Mouse (Mus musculus) MEL (cell line): ENCODE measurements around the gene Mkln1. TPM values are rescaled to one million over a fixed set of nuclear protein-coding genes. Genes with fewer than 3 reads are reported as not detected.

Experiments used
- DNase-seq: peaks from one replicate; pipeline ENCODE4 v3.0.0; 2011; ENCODE audit warnings: low read depth, low spot score
- H3K27ac ChIP-seq: 2 replicates; pipeline ENCODE4 v1.5.1; 2012; ENCODE audit warnings: low read depth, mild to moderate bottlenecking, control low read depth, low read length, moderate library complexity; ENCODE audit not compliant: control insufficient read depth
- H3K27me3 ChIP-seq, 2 experiments: fragments of 150-350 bp in 1 of 2; sonication (generic) in 1 of 2; 2 replicates each; pipeline ENCODE4 v1.6.1; 2012; ENCODE audit warnings: low read length in 2 of 2, mild to moderate bottlenecking in 2 of 2, improper control_type of control experiment in 1 of 2, moderate library complexity in 1 of 2; ENCODE audit not compliant: insufficient read depth in 2 of 2, control insufficient read depth in 1 of 2
- H3K36me3 ChIP-seq, 2 experiments: 2 replicates each; pipeline ENCODE4 v1.6.1; 2012 to 2014; ENCODE audit warnings: low read length in 2 of 2, improper control_type of control experiment in 1 of 2, inconsistent platforms in 1 of 2, mild to moderate bottlenecking in 1 of 2; ENCODE audit not compliant: insufficient read depth in 2 of 2, control insufficient read depth in 1 of 2
- H3K4me1 ChIP-seq, 2 experiments: fragments of 150-350 bp in 1 of 2; sonication (generic) in 1 of 2; 2 replicates each; pipeline ENCODE4 v1.6.1; 2012; ENCODE audit warnings: low read length in 2 of 2, improper control_type of control experiment in 1 of 2, mild to moderate bottlenecking in 1 of 2; ENCODE audit not compliant: insufficient read depth in 2 of 2, control insufficient read depth in 1 of 2
- H3K4me3 ChIP-seq, 2 experiments: fragments of 150-350 bp in 1 of 2; sonication (generic) in 1 of 2; 2 replicates each; pipeline ENCODE4 v1.5.1; 2012; ENCODE audit warnings: low read depth in 2 of 2, low read length in 2 of 2, mild to moderate bottlenecking in 2 of 2, moderate library complexity in 2 of 2, control low read depth in 1 of 2, improper control_type of control experiment in 1 of 2; ENCODE audit not compliant: control insufficient read depth in 1 of 2, insufficient read depth in 1 of 2
- H3K79me2 ChIP-seq: 2 replicates; pipeline ENCODE4 v1.6.1; 2012; ENCODE audit warnings: mild to moderate bottlenecking, low read length, moderate library complexity; ENCODE audit not compliant: control insufficient read depth, poor library complexity, insufficient read depth
- H3K9ac ChIP-seq: 2 replicates; pipeline ENCODE4 v1.6.1; 2012; ENCODE audit warnings: low read depth, mild to moderate bottlenecking, control low read depth, low read length, moderate library complexity; ENCODE audit not compliant: control insufficient read depth, poor library complexity, severe bottlenecking
- H3K9me3 ChIP-seq: fragments of 150-350 bp; sonication (generic); replicated peaks from 2 replicates; pipeline ENCODE4 v1.6.1; 2012; ENCODE audit warnings: mild to moderate bottlenecking, low read length, improper control_type of control experiment, moderate library complexity; ENCODE audit not compliant: insufficient read depth
- BHLHE40 ChIP-seq: IDR thresholded peaks from 2 replicates; pipeline ENCODE4 v1.6.1; 2012; ENCODE audit warnings: low read depth, mild to moderate bottlenecking, inconsistent platforms, low read length, improper control_type of control experiment, borderline replicate concordance
- EP300 ChIP-seq, 2 experiments: IDR thresholded peaks; 2 replicates each; pipeline ENCODE4 v1.6.1; 2011; ENCODE audit warnings: improper control_type of control experiment in 2 of 2, low read length in 2 of 2, low read depth in 1 of 2, mild to moderate bottlenecking in 1 of 2
- ETS1 ChIP-seq: IDR thresholded peaks from 2 replicates; pipeline ENCODE4 v1.6.1; 2012; ENCODE audit warnings: low read depth, mild to moderate bottlenecking, inconsistent platforms, low read length, improper control_type of control experiment, moderate library complexity
- HCFC1 ChIP-seq: IDR thresholded peaks from 2 replicates; pipeline ENCODE4 v1.6.1; 2012; ENCODE audit warnings: low read depth, mild to moderate bottlenecking, inconsistent platforms, low read length, improper control_type of control experiment, moderate library complexity
- KAT2A ChIP-seq: conservative IDR thresholded peaks from 2 replicates; pipeline ENCODE4 v1.6.1; 2012; ENCODE audit warnings: low read depth, low read length, improper control_type of control experiment, inconsistent platforms
- MAFK ChIP-seq: IDR thresholded peaks from 2 replicates; pipeline ENCODE4 v1.6.1; 2011; ENCODE audit warnings: low read depth, mild to moderate bottlenecking, low read length, improper control_type of control experiment, borderline replicate concordance
- MAX ChIP-seq: IDR thresholded peaks from 2 replicates; pipeline ENCODE4 v1.6.1; 2011; ENCODE audit warnings: low read length, improper control_type of control experiment
- MYC ChIP-seq: IDR thresholded peaks from 2 replicates; pipeline ENCODE4 v1.6.1; 2011; ENCODE audit warnings: low read depth, mild to moderate bottlenecking, low read length, improper control_type of control experiment, moderate library complexity
- NELFE ChIP-seq: IDR thresholded peaks from 2 replicates; pipeline ENCODE4 v1.6.1; 2011; ENCODE audit warnings: low read depth, low read length, improper control_type of control experiment
- POLR2AphosphoS5 ChIP-seq: IDR thresholded peaks from 2 replicates; pipeline ENCODE4 v1.6.1; 2012; ENCODE audit warnings: low read depth, borderline replicate concordance, mild to moderate bottlenecking, inconsistent platforms, low read length, moderate library complexity, mixed read lengths
- USF2 ChIP-seq, 2 experiments: IDR thresholded peaks; 2 replicates each; pipeline ENCODE4 v1.6.1; 2011 to 2012; ENCODE audit warnings: improper control_type of control experiment in 2 of 2, low read length in 2 of 2, borderline replicate concordance in 1 of 2, inconsistent platforms in 1 of 2, low read depth in 1 of 2, mild to moderate bottlenecking in 1 of 2; ENCODE audit not compliant: insufficient read depth in 1 of 2
- ZC3H11A ChIP-seq: IDR thresholded peaks from 2 replicates; pipeline ENCODE4 v1.6.1; 2012; ENCODE audit warnings: low read depth, mild to moderate bottlenecking, inconsistent platforms, low read length, improper control_type of control experiment
- polyA plus RNA-seq, 2 experiments: library from polyadenylated mRNA; stranded (reverse) in 1 of 2; unstranded in 1 of 2; fragments of >175 nt in 1 of 2; fragments of >200 nt in 1 of 2; gene quantifications; 2 replicates each; pipeline versions ENCODE4 v1.2.1 to v1.2.4; 2012; ENCODE audit warnings: low replicate concordance in 2 of 2, low read depth in 1 of 2; ENCODE audit not compliant: insufficient read length in 2 of 2, insufficient read depth in 1 of 2, missing spikeins in 1 of 2
- total RNA-seq: library from RNA; depleted of rRNA; stranded (reverse); fragments of 300-350 nt; gene quantifications from 2 replicates; pipeline ENCODE4 v1.2.3, GENCODE M21; 2012

The Mkln1 gene
- total and polyA plus RNA-seq, 3 experiments, result 115 to 187 (median 135) TPM

GRCm38 (mm10) chr6:31538112-31538511 lies 139.6 kb downstream of the Mkln1 start:
- TF ChIP-seq EP300 (IDR thresholded peaks at IDR 0.05; ENCODE audit: low read depth in 1 of 2, low read length in 2 of 2), result peak in 1 of 2 experiments; percentile 38; a peak in 2 of 4 replicates
- no peak for TF ChIP-seq ETS1
- H3K27me3 ChIP-seq, result no peaks in the 10 kb centered on the region
- no peak overlapping the region for H3K4me3 ChIP-seq
- peaks cover 9 to 12% of the 10 kb centered on the region in 2 experiments for H3K4me1 ChIP-seq
- H3K79me2 ChIP-seq, result no peaks in the 10 kb centered on the region
- H3K27ac ChIP-seq, result no peak overlapping the region
- no peak for DNase-seq
- peaks cover 0 to 17% of the 10 kb centered on the region in 2 experiments; a peak in 2 of 4 replicates for H3K36me3 ChIP-seq
- no peaks in the 10 kb centered on the region for H3K9me3 ChIP-seq
- no peak overlapping the region for H3K9ac ChIP-seq

GRCm38 (mm10) chr6:31540018-31540417 lies 141.5 kb downstream of the Mkln1 start:
- DNase-seq, result peak; percentile 28
- H3K27ac ChIP-seq, result no peak overlapping the region
- no peaks in the 10 kb centered on the region for H3K9me3 ChIP-seq
- no peaks in the 10 kb centered on the region for H3K27me3 ChIP-seq
- no peak overlapping the region for H3K4me3 ChIP-seq
- no peaks in the 10 kb centered on the region for H3K79me2 ChIP-seq
- no peak overlapping the region for H3K9ac ChIP-seq
- peaks cover 9 to 12% of the 10 kb centered on the region in 2 experiments for H3K4me1 ChIP-seq
- no peak for TF ChIP-seq NELFE
- TF ChIP-seq, all 39 proteins: peak for 0
- peaks cover 0 to 17% of the 10 kb centered on the region in 2 experiments; a peak in 2 of 4 replicates for H3K36me3 ChIP-seq

DNA sequence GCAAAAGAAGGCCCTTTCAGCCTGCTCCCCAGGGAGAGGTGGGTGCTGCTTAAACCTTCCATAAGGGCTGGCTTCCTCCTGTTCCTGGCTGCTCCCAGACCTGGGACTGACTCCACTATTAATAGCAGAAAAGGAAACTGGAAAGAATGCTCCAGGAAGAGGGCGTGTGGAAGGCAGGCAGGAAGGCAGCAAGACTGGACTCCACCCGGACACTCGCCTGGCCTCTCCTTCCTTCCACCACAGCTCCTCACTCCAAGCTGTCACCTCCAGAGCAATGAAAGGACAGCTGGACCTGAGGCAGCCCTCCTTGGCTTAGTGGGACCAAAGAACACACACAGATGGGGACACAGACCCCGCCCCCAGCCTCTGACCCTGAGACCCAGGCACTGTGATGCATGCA lies 145.8 kb downstream of the Mkln1 start:
- Histone ChIP-seq H3K4me1 (no peaks in the 10 kb centered on the region), H3K27me3 (no peaks in the 10 kb centered on the region), H3K4me3 (no peak overlapping the region), H3K9me3 (no peaks in the 10 kb centered on the region), H3K79me2 (no peaks in the 10 kb centered on the region), H3K9ac (no peak overlapping the region), H3K27ac (no peak overlapping the region), H3K36me3 (no peaks in the 10 kb centered on the region)
- no peak for TF ChIP-seq POLR2AphosphoS5
- no peak for TF ChIP-seq ETS1
- TF ChIP-seq BHLHE40, result no peak
- no peak for TF ChIP-seq NELFE
- no peak for TF ChIP-seq MAFK
- no peak for TF ChIP-seq USF2 (IDR thresholded peaks at IDR 0.05; ENCODE audit: borderline replicate concordance in 1 of 2, insufficient read depth in 1 of 2, low read depth in 1 of 2, low read length in 2 of 2)
- no peak for TF ChIP-seq ZC3H11A
- TF ChIP-seq HCFC1, result no peak
- no peak for TF ChIP-seq KAT2A
- TF ChIP-seq MYC, result no peak
- no peak for TF ChIP-seq MAX
- no peak for DNase-seq
